Mouse (Mus musculus) hindbrain, embryonic 12.5 days (tissue): Measurements from ENCODE around the gene Ssr3. TPM values are rescaled to one million over a fixed set of nuclear protein-coding genes. Genes with fewer than 3 reads are reported as not detected.

Experiments
- ATAC-seq: fragments of 200-750 bp; cut with Nextera tagmentation; 2 replicates; pipeline ENCODE4 v1.8.0; 2017; ENCODE audit warnings: moderate TSS enrichment; ENCODE audit not compliant: low FRiP score
- H3K27ac ChIP-seq: fragments of 300-500 bp; sonication (generic); 2 replicates; pipeline ENCODE4 v1.5.1; 2016; ENCODE audit warnings: mild to moderate bottlenecking
- H3K27me3 ChIP-seq: fragments of 300-500 bp; sonication (generic); 2 replicates; pipeline ENCODE4 v1.6.1; 2016; ENCODE audit warnings: mild to moderate bottlenecking
- H3K36me3 ChIP-seq: fragments of 300-500 bp; sonication (generic); 2 replicates; pipeline ENCODE4 v1.6.1; 2016; ENCODE audit warnings: mild to moderate bottlenecking
- H3K4me1 ChIP-seq: fragments of 300-500 bp; sonication (generic); 2 replicates; pipeline ENCODE4 v1.6.1; 2016
- H3K4me2 ChIP-seq: fragments of 300-500 bp; sonication (generic); replicated peaks from 2 replicates; pipeline ENCODE4 v1.6.1; 2016; ENCODE audit warnings: mild to moderate bottlenecking
- H3K4me3 ChIP-seq: fragments of 300-500 bp; sonication (generic); 2 replicates; pipeline ENCODE4 v1.5.1; 2016; ENCODE audit warnings: mild to moderate bottlenecking
- H3K9ac ChIP-seq: fragments of 300-500 bp; sonication (generic); 2 replicates; pipeline ENCODE4 v1.6.1; 2016; ENCODE audit warnings: mild to moderate bottlenecking, moderate library complexity
- H3K9me3 ChIP-seq: fragments of 300-500 bp; sonication (generic); replicated peaks from 2 replicates; pipeline ENCODE4 v1.6.1; 2016; ENCODE audit warnings: mild to moderate bottlenecking
- WGBS: fragments of 180-500 bp; shearing (Covaris S2); methylation state at CpG from one replicate; pipeline ENCODE4 v1.1.7; 2016; 5-methylcytosine and 5-hydroxymethylcytosine counted together
- polyA plus RNA-seq: library from polyadenylated mRNA; unstranded; fragments of >200 nt; fragmentation: Nextera tagmentation; extraction: Ambion mirVana; gene quantifications from 2 replicates; pipeline ENCODE4 v1.2.1, GENCODE M21; 2016

Gene Ssr3
- polyA plus RNA-seq, 1 experiment from 2014 or later = 211 TPM

- Histone ChIP-seq H3K4me2 (no peak overlapping the region), H3K27me3 (no peaks in the 10 kb centered on the region), H3K4me1 (no peaks in the 10 kb centered on the region), H3K9ac (no peak overlapping the region), H3K27ac (no peak overlapping the region), H3K4me3 (no peak overlapping the region), H3K9me3 (no peaks in the 10 kb centered on the region), H3K36me3 (no peaks in the 10 kb centered on the region)
- 79% methylated on average over 5 of the region's 5 CpGs for WGBS
- ATAC-seq = no peak
Measured at GRCm38 (mm10) chr3:65340173-65340951, 52.1 kb downstream of the Ssr3 start.

DNA sequence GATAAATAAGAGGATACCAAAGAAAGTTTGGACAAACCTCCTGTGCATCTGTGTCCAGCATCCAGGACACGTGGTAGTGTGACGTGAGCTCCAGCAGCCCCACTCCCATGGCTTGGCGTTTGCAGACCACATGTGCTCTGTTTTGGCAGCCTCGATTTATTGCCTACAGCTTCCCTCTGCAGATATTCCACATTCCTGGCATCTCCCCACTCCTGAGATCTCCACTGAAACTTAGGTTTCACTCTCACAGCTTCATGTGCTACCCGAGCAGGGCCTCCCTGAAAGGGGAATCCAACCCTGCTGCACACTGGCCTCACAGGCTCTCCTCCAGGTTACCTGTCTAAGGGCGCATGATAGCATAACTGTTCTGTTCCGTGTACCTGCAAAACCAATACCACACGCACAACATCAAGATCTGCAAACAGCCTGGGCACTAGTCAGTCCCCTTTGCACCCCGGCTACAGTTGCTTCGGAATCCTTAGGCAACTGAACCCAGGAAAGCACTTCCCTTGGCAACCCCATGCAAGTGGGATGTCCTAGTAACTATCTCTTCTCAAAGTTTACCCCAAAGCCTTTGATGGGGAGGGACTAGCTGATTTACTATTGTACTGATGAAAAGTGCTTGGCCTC, 54.5 kb downstream of the Ssr3 start:
- H3K4me1 ChIP-seq = no peaks in the 10 kb centered on the region
- H3K4me3 ChIP-seq = no peak overlapping the region
- no peak for ATAC-seq
- 78% methylated on average over 10 of the region's 10 CpGs for WGBS
- no peaks in the 10 kb centered on the region for H3K9me3 ChIP-seq
- H3K9ac ChIP-seq = no peak overlapping the region
- no peak overlapping the region for H3K27ac ChIP-seq
- H3K4me2 ChIP-seq = no peak overlapping the region
- H3K27me3 ChIP-seq = no peaks in the 10 kb centered on the region
- no peaks in the 10 kb centered on the region for H3K36me3 ChIP-seq

Other genes with a start within 250 kb of the Ssr3 start
- 37.7 and 38.3 TPM in 2 replicates for gene Tiparp, start 135.8 kb upstream of the Ssr3 start, polyA plus RNA-seq